Mouse (Mus musculus) embryonic stem cell, embryonic (primary cell): ENCODE results near the gene Phlpp1.

Experiments used
- CTCF ChIA-PET, 4 experiments: fragments of 300-600 bp in 2 of 4; fragments of 350-600 bp in 2 of 4; sonication (Branson Sonifier 250); formaldehyde crosslinking; loops; one replicate each; lab custom pipeline; 2022; ENCODE audit warnings: inconsistent platforms in 2 of 4; lab: Charles Lee
- POLR2A ChIA-PET, 4 experiments: fragments of 300-600 bp in 2 of 4; fragments of 350-600 bp in 2 of 4; sonication (Branson Sonifier 250); formaldehyde crosslinking; loops; one replicate each; lab custom pipeline; 2022; ENCODE audit warnings: antibody characterized with exemption in 4 of 4, inconsistent platforms in 1 of 4; lab: Charles Lee

Gene Phlpp1

GRCm38 (mm10) chr1:106171241-106172220 is at the start of gene Phlpp1:
TSS of gene Phlpp1 (plus strand) at chr1:106171752.
- POLR2A ChIA-PET = interaction anchor here (0.6 to 3.0 kb wide), 47 partner anchors 8 to 625 kb away, joined by 3 to 21 read pairs (median 4); partner anchors contain the start of genes Zcchc2 (in 3 of the 4), Kdsr (in 2 of the 4), Pign (in 1 of the 4) and Relch (in 1 of the 4)

GRCm38 (mm10) chr1:106126601-106127000 is 45.0 kb upstream of the Phlpp1 start:
- CTCF ChIA-PET = no interaction called here
- POLR2A ChIA-PET = no interaction called here

More at GRCm38 (mm10) chr1:106171241-106172220, at the start of gene Phlpp1:
- CTCF ChIA-PET = interaction anchor here (0.6 to 2.3 kb wide), 27 partner anchors 12 to 1011 kb away, joined by 3 to 12 read pairs (median 3); partner anchors contain the start of genes Pign (in 1 of the 4) and Relch (in 1 of the 4)

- POLR2A ChIA-PET = interaction anchor here in 1 of 4 experiments (0.8 kb wide), 1 partner anchor 95 kb away, joined by 3 read pairs; no protein-coding TSS in a partner anchor
- CTCF ChIA-PET = no interaction called here
Observed at GRCm38 (mm10) chr1:106131697-106132349, 39.7 kb upstream of the Phlpp1 start.

- POLR2A ChIA-PET = no interaction called here
- CTCF ChIA-PET = no interaction called here
Observed at GRCm38 (mm10) chr1:106132350-106132700, 39.2 kb upstream of the Phlpp1 start.

- CTCF ChIA-PET = no interaction called here
- POLR2A ChIA-PET = interaction anchor here in 1 of 4 experiments (0.6 kb wide), 1 partner anchor 62 kb away, joined by 13 read pairs; no protein-coding TSS in a partner anchor
Observed at GRCm38 (mm10) chr1:106138691-106139090, 32.9 kb upstream of the Phlpp1 start.

GRCm38 (mm10) chr1:106139137-106139536 is 32.4 kb upstream of the Phlpp1 start:
- CTCF ChIA-PET = no interaction called here
- POLR2A ChIA-PET = interaction anchor here in 1 of 4 experiments (0.6 kb wide), 1 partner anchor 61 kb away, joined by 13 read pairs; no protein-coding TSS in a partner anchor

GRCm38 (mm10) chr1:106142010-106142409 is 29.5 kb upstream of the Phlpp1 start:
- CTCF ChIA-PET = no interaction called here
- POLR2A ChIA-PET = no interaction called here

GRCm38 (mm10) chr1:106144534-106144933 is 27.0 kb upstream of the Phlpp1 start:
- POLR2A ChIA-PET = no interaction called here
- CTCF ChIA-PET = no interaction called here

GRCm38 (mm10) chr1:106145055-106145454 is 26.5 kb upstream of the Phlpp1 start:
- POLR2A ChIA-PET = no interaction called here
- CTCF ChIA-PET = no interaction called here

GRCm38 (mm10) chr1:106145565-106146190 is 25.9 kb upstream of the Phlpp1 start:
- CTCF ChIA-PET = no interaction called here

GRCm38 (mm10) chr1:106148386-106149380 is 22.9 kb upstream of the Phlpp1 start:
- CTCF ChIA-PET = interaction anchor here in 2 of 4 experiments (0.5 to 0.6 kb wide), 3 partner anchors 46 to 363 kb away, joined by 3 read pairs; no protein-coding TSS in a partner anchor
- POLR2A ChIA-PET = interaction anchor here in 1 of 4 experiments (0.5 kb wide), 1 partner anchor 130 kb away, joined by 4 read pairs; no protein-coding TSS in a partner anchor

More at GRCm38 (mm10) chr1:106145565-106146190, 25.9 kb upstream of the Phlpp1 start:
- POLR2A ChIA-PET = no interaction called here

- ChIA-PET POLR2A (interaction anchor here in 2 of 4 experiments (0.7 to 1.4 kb wide), 3 partner anchors 19 to 193 kb away, joined by 3 to 9 read pairs (median 3); partner anchors contain the start of gene Phlpp1 (in 1 of the 2)), CTCF (interaction anchor here (0.6 to 2.1 kb wide), 26 partner anchors 9 to 639 kb away, joined by 3 to 11 read pairs (median 4); partner anchors contain the start of gene Phlpp1 (in 3 of the 4))
Observed at GRCm38 (mm10) chr1:106151846-106152245, 19.7 kb upstream of the Phlpp1 start.

- POLR2A ChIA-PET = interaction anchor here in 3 of 4 experiments (0.7 to 1.5 kb wide), 4 partner anchors 19 to 488 kb away, joined by 3 to 9 read pairs (median 4); partner anchors contain the start of gene Phlpp1 (in 1 of the 3)
- CTCF ChIA-PET = interaction anchor here in 3 of 4 experiments (0.8 to 2.1 kb wide), 8 partner anchors 10 to 81 kb away, joined by 3 to 11 read pairs (median 6); partner anchors contain the start of gene Phlpp1 (in 2 of the 3)
Observed at GRCm38 (mm10) chr1:106152742-106153141, 18.8 kb upstream of the Phlpp1 start.

- ChIA-PET CTCF (interaction anchor here in 2 of 4 experiments (1.0 kb wide), 2 partner anchors 17 to 192 kb away, joined by 3 read pairs; partner anchors contain the start of gene Phlpp1 (in 1 of the 2)), POLR2A (interaction anchor here in 1 of 4 experiments (1.4 kb wide), 1 partner anchor 45 kb away, joined by 3 read pairs; no protein-coding TSS in a partner anchor)
Observed at GRCm38 (mm10) chr1:106154590-106154989, 17.0 kb upstream of the Phlpp1 start.

GRCm38 (mm10) chr1:106155087-106155567 is 16.4 kb upstream of the Phlpp1 start:
- POLR2A ChIA-PET = interaction anchor here in 2 of 4 experiments (0.7 to 0.8 kb wide), 2 partner anchors 9 to 18 kb away, joined by 3 read pairs; no protein-coding TSS in a partner anchor
- CTCF ChIA-PET = interaction anchor here in 3 of 4 experiments (0.9 to 1.0 kb wide), 3 partner anchors 16 to 191 kb away, joined by 3 read pairs; partner anchors contain the start of gene Phlpp1 (in 2 of the 3)

- ChIA-PET CTCF (interaction anchor here in 2 of 4 experiments (0.9 to 1.0 kb wide), 2 partner anchors 15 to 16 kb away, joined by 3 read pairs; partner anchors contain the start of gene Phlpp1 (in 2 of the 2)), POLR2A (interaction anchor here in 2 of 4 experiments (0.7 to 0.8 kb wide), 2 partner anchors 8 to 17 kb away, joined by 3 read pairs; no protein-coding TSS in a partner anchor)
Observed at GRCm38 (mm10) chr1:106155702-106156101, 15.8 kb upstream of the Phlpp1 start.
